Mouse (Mus musculus) induced T-regulatory cell, adult 2 months (primary cell): ENCODE data around the gene Ldlrad3.

Experiments
- DNase-seq: peaks from one replicate; pipeline ENCODE4 v3.0.0-alpha.2; 2012; ENCODE audit warnings: low read depth

The Ldlrad3 gene

GRCm38 (mm10) chr2:101966017-101966416 lies 220.2 kb downstream of the Ldlrad3 start:
- DNase-seq: no peak

- no peak for DNase-seq
These were observed 220.7 kb downstream of the Ldlrad3 start for GRCm38 (mm10) chr2:101965515-101965914.

- DNase-seq: no peak
These were observed 222.8 kb downstream of the Ldlrad3 start for GRCm38 (mm10) chr2:101963367-101963766.

- no peak for DNase-seq
These were observed 223.8 kb downstream of the Ldlrad3 start for GRCm38 (mm10) chr2:101962349-101962748.

GRCm38 (mm10) chr2:101961391-101961790 lies 224.8 kb downstream of the Ldlrad3 start:
- no peak for DNase-seq

- no peak for DNase-seq
These were observed 225.5 kb downstream of the Ldlrad3 start for GRCm38 (mm10) chr2:101960658-101961057.

GRCm38 (mm10) chr2:101956125-101956524 lies 230.1 kb downstream of the Ldlrad3 start:
- no peak for DNase-seq

GRCm38 (mm10) chr2:101952951-101953361 lies 233.2 kb downstream of the Ldlrad3 start:
- no peak for DNase-seq

GRCm38 (mm10) chr2:101950716-101951520 lies 235.3 kb downstream of the Ldlrad3 start:
- no peak for DNase-seq

GRCm38 (mm10) chr2:101935006-101935405 lies 251.2 kb downstream of the Ldlrad3 start:
- no peak for DNase-seq

- DNase-seq: no peak
These were observed 252.9 kb downstream of the Ldlrad3 start for GRCm38 (mm10) chr2:101933301-101933700.

GRCm38 (mm10) chr2:101932169-101932936 lies 253.8 kb downstream of the Ldlrad3 start:
- DNase-seq: no peak

- DNase-seq: no peak
These were observed 260.5 kb downstream of the Ldlrad3 start for GRCm38 (mm10) chr2:101925591-101926188.

GRCm38 (mm10) chr2:101925183-101925582 lies 261.0 kb downstream of the Ldlrad3 start:
- DNase-seq: no peak

GRCm38 (mm10) chr2:101923181-101923580 lies 263.0 kb downstream of the Ldlrad3 start:
- no peak for DNase-seq

GRCm38 (mm10) chr2:101922302-101922701 lies 263.9 kb downstream of the Ldlrad3 start:
- DNase-seq: no peak

- no peak for DNase-seq
These were observed 266.0 kb downstream of the Ldlrad3 start for GRCm38 (mm10) chr2:101920136-101920554.

GRCm38 (mm10) chr2:101918518-101918917 lies 267.7 kb downstream of the Ldlrad3 start:
- DNase-seq: no peak

- DNase-seq: no peak
These were observed 276.7 kb downstream of the Ldlrad3 start for GRCm38 (mm10) chr2:101909326-101910080.

GRCm38 (mm10) chr2:101908773-101909172 lies 277.4 kb downstream of the Ldlrad3 start:
- no peak for DNase-seq

GRCm38 (mm10) chr2:101907386-101908022 lies 278.7 kb downstream of the Ldlrad3 start:
- DNase-seq: no peak

GRCm38 (mm10) chr2:101906379-101906690 lies 279.9 kb downstream of the Ldlrad3 start:
- no peak for DNase-seq
